Mouse (Mus musculus): ENCODE measurements around the gene Trp53. TPM values are rescaled to one million over a fixed set of nuclear protein-coding genes. Genes with fewer than 3 reads are reported as not detected.

The Trp53 gene
- total and polyA plus RNA-seq, 3 experiments, result 24.9 to 372 (median 107) TPM

DNA sequence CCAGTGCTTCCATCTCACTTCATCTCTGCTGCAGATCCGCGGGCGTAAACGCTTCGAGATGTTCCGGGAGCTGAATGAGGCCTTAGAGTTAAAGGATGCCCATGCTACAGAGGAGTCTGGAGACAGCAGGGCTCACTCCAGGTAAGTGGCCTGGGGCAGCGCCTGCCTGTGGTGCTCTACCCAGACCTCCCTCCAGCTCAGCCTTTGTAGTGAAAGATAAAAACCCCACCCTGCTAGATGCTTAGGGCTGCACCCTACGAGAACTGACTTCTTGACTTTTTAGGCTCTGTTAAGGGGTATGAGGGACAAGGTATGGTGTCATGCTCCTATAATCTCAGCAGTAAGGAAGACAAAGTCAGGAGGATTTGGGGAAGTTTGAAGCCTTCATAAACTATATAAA is 10.5 kb downstream of the Trp53 start:
- peaks cover 15% of the 10 kb centered on the region for H3K79me2 ChIP-seq (replicated peaks; ENCODE audit: control insufficient read depth, extremely low read depth, insufficient read depth, poor library complexity, severe bottlenecking)
- dilution Hi-C loops (cut with MboI; ENCODE audit: extremely low pct_ligation_motif_present, extremely low pct_unique_long_range_greater_than_20kb, low sequenced_read_pairs), result no loop called here
- no peaks in the 10 kb centered on the region for H3K27me3 ChIP-seq (replicated peaks)
- in situ Hi-C loops (cut with MboI; ENCODE audit: low pct_ligation_motif_present, low pct_unique_long_range_greater_than_20kb, low sequenced_read_pairs), result no loop called here
- peaks cover 5 to 12% of the 10 kb centered on the region in 2 experiments for H3K4me1 ChIP-seq (ENCODE audit: control insufficient read depth in 1 of 2, insufficient read depth in 2 of 2)
- H3K4me2 ChIP-seq (ENCODE audit: insufficient read depth, low read depth, poor library complexity, severe bottlenecking), result no peak overlapping the region
- TF ChIP-seq HCFC1 (IDR thresholded peaks at IDR 0.05; ENCODE audit: low read depth, low read length) (no peak), GABPA (IDR thresholded peaks at IDR 0.05; ENCODE audit: insufficient replicate concordance, low read depth, low read length) (no peak), CTCF (conservative IDR thresholded peaks at IDR 0.05 in 1 of 2, IDR thresholded peaks at IDR 0.05 in 1 of 2; ENCODE audit: low read depth in 2 of 2, low read length in 2 of 2) (no peak), MYC (IDR thresholded peaks at IDR 0.05; ENCODE audit: low read depth, low read length) (no peak), KAT2A (IDR thresholded peaks at IDR 0.05; ENCODE audit: insufficient replicate concordance, low read length) (no peak), TBP (conservative IDR thresholded peaks at IDR 0.05; ENCODE audit: low read depth, low read length) (no peak), BHLHE40 (IDR thresholded peaks at IDR 0.05; ENCODE audit: low read depth, low read length) (no peak), EP300 (IDR thresholded peaks at IDR 0.05; ENCODE audit: low read length) (no peak), ELF1 (IDR thresholded peaks at IDR 0.05; ENCODE audit: low read depth, low read length) (no peak), RAD21 (IDR thresholded peaks at IDR 0.05; ENCODE audit: low read depth, low read length) (no peak), ETS1 (conservative IDR thresholded peaks at IDR 0.05; ENCODE audit: low read depth, low read length) (no peak), CHD1 (IDR thresholded peaks at IDR 0.05; ENCODE audit: low read depth, low read length) (no peak), POLR2A (IDR thresholded peaks at IDR 0.05; ENCODE audit: low read depth, low read length) (no peak), TCF12 (IDR thresholded peaks at IDR 0.05; ENCODE audit: low read depth, low read length) (no peak), CHD2 (IDR thresholded peaks at IDR 0.05; ENCODE audit: low read length) (no peak), POLR2AphosphoS2 (IDR thresholded peaks at IDR 0.05; ENCODE audit: low read depth, low read length) (no peak), JUND (conservative IDR thresholded peaks at IDR 0.05; ENCODE audit: low read depth, low read length) (no peak)
- peaks cover 67 to 88% of the 10 kb centered on the region in 2 experiments for H3K36me3 ChIP-seq (replicated peaks in 1 of 2; ENCODE audit: control insufficient read depth in 1 of 2, insufficient read depth in 1 of 2, low read length in 1 of 2)
- H3K9ac ChIP-seq (ENCODE audit: insufficient read depth, low read depth), result no peak overlapping the region
- no peak overlapping the region for H3K4me3 ChIP-seq (replicated peaks in 1 of 3; ENCODE audit: low read depth in 2 of 3, low read length in 2 of 3, poor library complexity in 1 of 3)
- no peaks in the 10 kb centered on the region for H3K9me3 ChIP-seq (replicated peaks; ENCODE audit: low read length)
- H3K27ac ChIP-seq (ENCODE audit: insufficient read depth, low read depth), result no peak overlapping the region
- DNase-seq (ENCODE audit: extremely low read depth), result no peak

DNA sequence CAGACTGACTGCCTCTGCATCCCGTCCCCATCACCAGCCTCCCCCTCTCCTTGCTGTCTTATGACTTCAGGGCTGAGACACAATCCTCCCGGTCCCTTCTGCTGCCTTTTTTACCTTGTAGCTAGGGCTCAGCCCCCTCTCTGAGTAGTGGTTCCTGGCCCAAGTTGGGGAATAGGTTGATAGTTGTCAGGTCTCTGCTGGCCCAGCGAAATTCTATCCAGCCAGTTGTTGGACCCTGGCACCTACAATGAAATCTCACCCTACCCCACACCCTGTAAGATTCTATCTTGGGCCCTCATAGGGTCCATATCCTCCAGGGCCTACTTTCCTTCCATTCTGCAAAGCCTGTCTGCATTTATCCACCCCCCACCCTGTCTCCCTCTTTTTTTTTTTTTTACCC is 11.3 kb downstream of the Trp53 start:
- no peaks in the 10 kb centered on the region for H3K9me3 ChIP-seq (replicated peaks; ENCODE audit: low read length)
- dilution Hi-C loops (cut with MboI; ENCODE audit: extremely low pct_ligation_motif_present, extremely low pct_unique_long_range_greater_than_20kb, low sequenced_read_pairs), result no loop called here
- H3K79me2 ChIP-seq (replicated peaks; ENCODE audit: control insufficient read depth, extremely low read depth, insufficient read depth, poor library complexity, severe bottlenecking), result peaks cover 7% of the 10 kb centered on the region
- in situ Hi-C loops (cut with MboI; ENCODE audit: low pct_ligation_motif_present, low pct_unique_long_range_greater_than_20kb, low sequenced_read_pairs), result no loop called here
- H3K36me3 ChIP-seq (replicated peaks in 1 of 2; ENCODE audit: control insufficient read depth in 1 of 2, insufficient read depth in 1 of 2, low read length in 1 of 2), result peaks cover 64 to 81% of the 10 kb centered on the region in 2 experiments
- H3K4me1 ChIP-seq (ENCODE audit: control insufficient read depth in 1 of 2, insufficient read depth in 2 of 2), result peaks cover 0 to 4% of the 10 kb centered on the region in 2 experiments; a peak in 2 of 4 replicates
- no peak overlapping the region for H3K9ac ChIP-seq (ENCODE audit: insufficient read depth, low read depth)
- no peak for TF ChIP-seq TBP (conservative IDR thresholded peaks at IDR 0.05; ENCODE audit: low read depth, low read length)
- TF ChIP-seq ELF1 (IDR thresholded peaks at IDR 0.05; ENCODE audit: low read depth, low read length), result no peak
- no peak for TF ChIP-seq POLR2AphosphoS2 (IDR thresholded peaks at IDR 0.05; ENCODE audit: low read depth, low read length)
- no peak for TF ChIP-seq USF1 (IDR thresholded peaks at IDR 0.05; ENCODE audit: low read depth, low read length)
- TF ChIP-seq CHD2 (IDR thresholded peaks at IDR 0.05; ENCODE audit: low read length), result no peak
- no peak for TF ChIP-seq BHLHE40 (IDR thresholded peaks at IDR 0.05; ENCODE audit: low read depth, low read length)
- TF ChIP-seq TCF12 (IDR thresholded peaks at IDR 0.05; ENCODE audit: low read depth, low read length), result no peak
- no peak for TF ChIP-seq USF2 (conservative IDR thresholded peaks at IDR 0.05; ENCODE audit: low read depth, low read length)
- no peak overlapping the region for H3K4me3 ChIP-seq (replicated peaks in 1 of 3; ENCODE audit: low read depth in 2 of 3, low read length in 2 of 3, poor library complexity in 1 of 3)
- no peak overlapping the region for H3K4me2 ChIP-seq (ENCODE audit: insufficient read depth, low read depth, poor library complexity, severe bottlenecking)
- H3K27me3 ChIP-seq (replicated peaks), result no peaks in the 10 kb centered on the region
- H3K27ac ChIP-seq (ENCODE audit: insufficient read depth, low read depth), result no peak overlapping the region
- DNase-seq (ENCODE audit: extremely low read depth), result no peak
